Mouse (Mus musculus) heart, adult 2 months (tissue): ENCODE measurements around the gene Plekhf1.

Source experiments
- CTCF ChIP-seq: fragments of 200-600 bp; IDR thresholded peaks from 2 replicates; pipeline ENCODE4 v1.8.1; 2022; ENCODE audit warnings: antibody characterized with exemption, mild to moderate bottlenecking, moderate library complexity
- POLR2A ChIP-seq: fragments of 200-500 bp; IDR thresholded peaks from 2 replicates; pipeline ENCODE4 v1.6.1; 2011; ENCODE audit warnings: mild to moderate bottlenecking, low read depth, low read length, control low read depth; ENCODE audit not compliant: insufficient read depth

- peak; percentile 34; the same call in 1 of the 2 replicates for TF ChIP-seq POLR2A
- peak; percentile 97 for TF ChIP-seq CTCF
Measured at GRCm38 (mm10) chr7:38182596-38182961, 45.2 kb downstream of the Plekhf1 start.
